Mouse (Mus musculus) forebrain, postnatal 0 days (tissue): ENCODE results near the gene Nomo1. TPM values are rescaled to one million over a fixed set of nuclear protein-coding genes. Genes with fewer than 3 reads are reported as not detected.

ENCODE experiments used
- ATAC-seq: fragments of 200-750 bp; cut with Nextera tagmentation; 2 replicates; pipeline ENCODE4 v1.8.0; 2017; ENCODE audit warnings: mild to moderate bottlenecking, moderate library complexity
- DNase-seq: peaks from one replicate; pipeline ENCODE4 v3.0.0-alpha.2; 2015
- H3K27ac ChIP-seq: fragments of 300-500 bp; sonication (generic); 2 replicates; pipeline ENCODE4 v1.5.1; 2014; ENCODE audit warnings: low read depth, mild to moderate bottlenecking, antibody characterized with exemption, low read length, moderate library complexity, mixed read lengths
- H3K27me3 ChIP-seq: fragments of 300-500 bp; sonication (generic); 2 replicates; pipeline ENCODE4 v1.6.1; 2014; ENCODE audit warnings: mild to moderate bottlenecking, low read length, mixed read lengths; ENCODE audit not compliant: insufficient read depth
- H3K36me3 ChIP-seq: fragments of 300-500 bp; sonication (generic); 2 replicates; pipeline ENCODE4 v1.6.1; 2014; ENCODE audit warnings: mild to moderate bottlenecking, moderate library complexity; ENCODE audit not compliant: insufficient read depth
- H3K4me1 ChIP-seq: fragments of 300-500 bp; sonication (generic); 2 replicates; pipeline ENCODE4 v1.6.1; 2014; ENCODE audit warnings: antibody characterized with exemption; ENCODE audit not compliant: insufficient read depth
- H3K4me2 ChIP-seq: fragments of 300-500 bp; sonication (generic); 2 replicates; pipeline ENCODE4 v1.6.1; 2014; ENCODE audit warnings: low read depth, mild to moderate bottlenecking, moderate library complexity
- H3K4me3 ChIP-seq: fragments of 300-500 bp; sonication (generic); 2 replicates; pipeline ENCODE4 v1.5.1; 2014; ENCODE audit warnings: low read depth, low read length, mixed read lengths
- H3K9ac ChIP-seq: fragments of 300-500 bp; sonication (generic); 2 replicates; pipeline ENCODE4 v1.6.1; 2014; ENCODE audit warnings: mild to moderate bottlenecking
- H3K9me3 ChIP-seq: fragments of 300-500 bp; sonication (generic); 2 replicates; pipeline ENCODE4 v1.6.1; 2016; ENCODE audit warnings: low read length
- CTCF ChIP-seq: sonication (generic); IDR thresholded peaks from 2 replicates; pipeline ENCODE4 v1.5.1; 2016; ENCODE audit warnings: antibody characterized with exemption, control low read depth, low read depth
- WGBS: fragments of 180-500 bp; shearing (Covaris S2); extraction: QIAGEN DNeasy Blood & Tissue Kit; methylation state at CpG from one replicate; pipeline ENCODE4 v1.1.7; 2014; 5-methylcytosine and 5-hydroxymethylcytosine counted together
- polyA plus RNA-seq: library from polyadenylated mRNA; unstranded; fragments of >200 nt; fragmentation: Nextera tagmentation; extraction: Ambion mirVana; gene quantifications from 2 replicates; pipeline ENCODE4 v1.2.1, GENCODE M21; 2015
- total RNA-seq: library from RNA; depleted of rRNA; stranded (reverse); fragments of >200 nt; gene quantifications from 2 replicates; pipeline ENCODE4 v1.2.3, GENCODE M21; 2014; rRNA removed

The Nomo1 gene
- total and polyA plus RNA-seq, 2 experiments from 2014 or later = 32.9 to 41.1 TPM

GRCm38 (mm10) chr7:46125340-46125739 is 91.8 kb downstream of the Nomo1 start:
- Histone ChIP-seq H3K9ac (no peak overlapping the region), H3K4me1 (no peaks in the 10 kb centered on the region), H3K9me3 (no peaks in the 10 kb centered on the region), H3K4me2 (no peak overlapping the region), H3K36me3 (no peaks in the 10 kb centered on the region), H3K4me3 (no peak overlapping the region), H3K27ac (no peak overlapping the region), H3K27me3 (no peaks in the 10 kb centered on the region)
- ATAC-seq (no peak), DNase-seq (no peak)
- no peak for TF ChIP-seq CTCF
- 84% methylated on average over 11 of the region's 11 CpGs for WGBS

- TF ChIP-seq CTCF = no peak
- WGBS = 43% methylated on average over 7 of the region's 7 CpGs
- Histone ChIP-seq H3K4me3 (no peak overlapping the region), H3K27me3 (no peaks in the 10 kb centered on the region), H3K9ac (no peak overlapping the region), H3K4me2 (no peak overlapping the region), H3K27ac (no peak overlapping the region), H3K9me3 (no peaks in the 10 kb centered on the region), H3K36me3 (no peaks in the 10 kb centered on the region), H3K4me1 (0 out of 2 replicates have a peak, but pooled peaks cover 4% of the 10 kb centered on the region)
- ATAC-seq (peak; percentile 17), DNase-seq (no peak)
Observed at GRCm38 (mm10) chr7:46128196-46128595, 94.7 kb downstream of the Nomo1 start.

GRCm38 (mm10) chr7:46129463-46130179 is 96.1 kb downstream of the Nomo1 start:
- DNase-seq = no peak
- TF ChIP-seq CTCF = no peak
- WGBS = 43% methylated on average over 7 of the region's 7 CpGs
- Histone ChIP-seq H3K4me2 (no peak overlapping the region), H3K27ac (no peak overlapping the region), H3K9me3 (no peaks in the 10 kb centered on the region), H3K9ac (no peak overlapping the region), H3K36me3 (no peaks in the 10 kb centered on the region), H3K27me3 (no peaks in the 10 kb centered on the region), H3K4me3 (no peak overlapping the region), H3K4me1 (0 out of 2 replicates have a peak, but pooled peaks cover 4% of the 10 kb centered on the region)
- ATAC-seq = peak; percentile 62; the same call in 1 of the 2 replicates

- Histone ChIP-seq H3K27me3 (no peaks in the 10 kb centered on the region), H3K4me3 (no peak overlapping the region), H3K4me1 (0 out of 2 replicates have a peak, but pooled peaks cover 4% of the 10 kb centered on the region), H3K36me3 (no peaks in the 10 kb centered on the region), H3K27ac (no peak overlapping the region), H3K9ac (no peak overlapping the region), H3K9me3 (no peaks in the 10 kb centered on the region), H3K4me2 (no peak overlapping the region)
- 61% methylated on average over 7 of the region's 7 CpGs for WGBS
- DNase-seq (no peak), ATAC-seq (no peak)
- TF ChIP-seq CTCF = no peak
Observed at GRCm38 (mm10) chr7:46130723-46131122, 97.2 kb downstream of the Nomo1 start.

- Histone ChIP-seq H3K4me1 (0 out of 2 replicates have a peak, but pooled peaks cover 4% of the 10 kb centered on the region), H3K9me3 (no peaks in the 10 kb centered on the region), H3K27me3 (no peaks in the 10 kb centered on the region), H3K27ac (peak overlapping the region; percentile 40; the same call in 1 of the 2 replicates), H3K4me3 (no peak overlapping the region), H3K36me3 (no peaks in the 10 kb centered on the region), H3K9ac (no peak overlapping the region), H3K4me2 (no peak overlapping the region)
- DNase-seq (no peak), ATAC-seq (no peak)
- 16% methylated on average over 3 of the region's 3 CpGs for WGBS
- TF ChIP-seq CTCF = no peak
Observed at GRCm38 (mm10) chr7:46131266-46131665, 97.8 kb downstream of the Nomo1 start.

GRCm38 (mm10) chr7:46131806-46132205 is 98.3 kb downstream of the Nomo1 start:
- Histone ChIP-seq H3K9me3 (no peaks in the 10 kb centered on the region), H3K36me3 (no peaks in the 10 kb centered on the region), H3K9ac (no peak overlapping the region), H3K27me3 (no peaks in the 10 kb centered on the region), H3K4me1 (0 out of 2 replicates have a peak, but pooled peaks cover 4% of the 10 kb centered on the region), H3K4me3 (no peak overlapping the region), H3K4me2 (no peak overlapping the region), H3K27ac (peak overlapping the region; percentile 40; the same call in 1 of the 2 replicates)
- TF ChIP-seq CTCF = no peak
- ATAC-seq (no peak), DNase-seq (no peak)
- WGBS = 50% methylated on average over 8 of the region's 8 CpGs

- Histone ChIP-seq H3K9ac (no peak overlapping the region), H3K36me3 (no peaks in the 10 kb centered on the region), H3K27ac (no peak overlapping the region), H3K27me3 (no peaks in the 10 kb centered on the region), H3K9me3 (no peaks in the 10 kb centered on the region), H3K4me1 (0 out of 2 replicates have a peak, but pooled peaks cover 4% of the 10 kb centered on the region), H3K4me2 (no peak overlapping the region), H3K4me3 (no peak overlapping the region)
- WGBS = 90% methylated on average over 12 of the region's 12 CpGs
- ATAC-seq (no peak), DNase-seq (no peak)
- TF ChIP-seq CTCF = no peak
Observed at GRCm38 (mm10) chr7:46132229-46132628, 98.7 kb downstream of the Nomo1 start.

Other genes with a start within 250 kb of the Nomo1 start
- 128 and 144 TPM in 2 replicates for gene Lmtk3, start 250.0 kb upstream of the Nomo1 start, total RNA-seq
- 8.9 and 12.5 TPM in 2 replicates for gene Lmtk3, start 250.0 kb upstream of the Nomo1 start, polyA plus RNA-seq
- 6.5 and 8.9 TPM in 2 replicates for gene Sult2b1, start 249.0 kb upstream of the Nomo1 start, total RNA-seq
- 9.6 and 10.0 TPM in 2 replicates for gene Sult2b1, start 249.0 kb upstream of the Nomo1 start, polyA plus RNA-seq
- 253 and 270 TPM in 2 replicates for gene Cyth2, start 219.1 kb upstream of the Nomo1 start, total RNA-seq
- gene Cyth2, start 219.1 kb upstream of the Nomo1 start, polyA plus RNA-seq = 282 and 317 TPM in 2 replicates
- gene Kcnj14, start 208.9 kb upstream of the Nomo1 start, total RNA-seq = 0.54 and 1.00 TPM in 2 replicates
- 0.48 and 1.1 TPM in 2 replicates for gene Kcnj14, start 208.9 kb upstream of the Nomo1 start, polyA plus RNA-seq
- gene Grwd1, start 202.8 kb upstream of the Nomo1 start, total RNA-seq = 39.3 and 41.8 TPM in 2 replicates
- gene Grwd1, start 202.8 kb upstream of the Nomo1 start, polyA plus RNA-seq = 55.9 and 60.7 TPM in 2 replicates
- 129 TPM in 2 replicates for gene Kdelr1, start 160.9 kb upstream of the Nomo1 start, total RNA-seq
- gene Kdelr1, start 160.9 kb upstream of the Nomo1 start, polyA plus RNA-seq = 45.8 and 49.6 TPM in 2 replicates
- gene Grin2d, start 155.3 kb upstream of the Nomo1 start, total RNA-seq = 9.0 and 12.9 TPM in 2 replicates
- gene Grin2d, start 155.3 kb upstream of the Nomo1 start, polyA plus RNA-seq = 1.9 and 3.4 TPM in 2 replicates
- 0.31 TPM in 1 of 2 replicates, not detected in the other for gene Syngr4, start 137.0 kb upstream of the Nomo1 start, total RNA-seq
- 0.40 TPM in 2 replicates for gene Syngr4, start 137.0 kb upstream of the Nomo1 start, polyA plus RNA-seq
- 22.1 and 29.7 TPM in 2 replicates for gene Tmem143, start 136.8 kb upstream of the Nomo1 start, total RNA-seq
- 4.9 and 5.7 TPM in 2 replicates for gene Tmem143, start 136.8 kb upstream of the Nomo1 start, polyA plus RNA-seq
- gene Emp3, start 112.3 kb upstream of the Nomo1 start, total RNA-seq = 10.0 and 22.7 TPM in 2 replicates
- 24.9 and 33.7 TPM in 2 replicates for gene Emp3, start 112.3 kb upstream of the Nomo1 start, polyA plus RNA-seq
- 4.3 and 5.8 TPM in 2 replicates for gene Ccdc114, start 109.6 kb upstream of the Nomo1 start, total RNA-seq
- gene Ccdc114, start 109.6 kb upstream of the Nomo1 start, polyA plus RNA-seq = 3.1 and 5.1 TPM in 2 replicates
- gene Abcc6, start 3.4 kb upstream of the Nomo1 start, total RNA-seq = 0.54 and 0.62 TPM in 2 replicates
- gene Abcc6, start 3.4 kb upstream of the Nomo1 start, polyA plus RNA-seq = 0.11 and 0.34 TPM in 2 replicates
- gene Kcnj11, start 67.1 kb downstream of the Nomo1 start, total RNA-seq = 13.1 TPM in 2 replicates
- gene Kcnj11, start 67.1 kb downstream of the Nomo1 start, polyA plus RNA-seq = 2.6 TPM in 2 replicates
- 11.5 and 18.9 TPM in 2 replicates for gene Abcc8, start 146.3 kb downstream of the Nomo1 start, total RNA-seq
- gene Abcc8, start 146.3 kb downstream of the Nomo1 start, polyA plus RNA-seq = 6.7 and 7.0 TPM in 2 replicates
- 0.31 and 1.6 TPM in 2 replicates for gene Ush1c, start 204.8 kb downstream of the Nomo1 start, total RNA-seq
- 1.6 and 1.9 TPM in 2 replicates for gene Ush1c, start 204.8 kb downstream of the Nomo1 start, polyA plus RNA-seq
- gene Otog, start 207.3 kb downstream of the Nomo1 start, total RNA-seq = 0.08 TPM in 1 of 2 replicates, not detected in the other
- 0.02 and 0.03 TPM in 2 replicates for gene Otog, start 207.3 kb downstream of the Nomo1 start, polyA plus RNA-seq